Mouse (Mus musculus) frontal cortex, postnatal 25 days (tissue): ENCODE measurements around the gene Kiss1.

Experiments
- DNase-seq, 2 experiments: peaks; one replicate each; pipeline ENCODE4 v3.0.0; 2022; ENCODE audit warnings: low spot score in 2 of 2

Kiss1 gene

DNA sequence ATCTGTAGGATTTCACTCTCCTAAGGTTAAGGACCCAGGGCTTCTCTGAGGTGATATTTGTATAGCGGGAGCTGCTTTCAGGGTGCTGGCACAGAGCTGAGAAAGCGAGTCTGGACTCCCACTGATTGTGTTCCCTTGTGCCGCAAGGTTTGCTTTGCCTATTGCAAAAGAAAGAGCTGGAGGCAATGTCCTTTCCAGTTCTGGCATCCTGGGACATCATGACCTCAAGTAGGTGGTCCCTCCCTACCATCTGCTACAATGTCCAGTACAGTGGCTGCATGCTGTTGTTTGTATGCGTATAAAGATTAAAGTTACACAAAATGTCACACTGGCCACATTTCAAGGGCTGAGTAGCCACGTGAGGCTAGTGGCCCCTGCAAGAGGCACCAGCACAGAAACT is 40.4 kb downstream of the Kiss1 start:
- no peak for DNase-seq

DNA sequence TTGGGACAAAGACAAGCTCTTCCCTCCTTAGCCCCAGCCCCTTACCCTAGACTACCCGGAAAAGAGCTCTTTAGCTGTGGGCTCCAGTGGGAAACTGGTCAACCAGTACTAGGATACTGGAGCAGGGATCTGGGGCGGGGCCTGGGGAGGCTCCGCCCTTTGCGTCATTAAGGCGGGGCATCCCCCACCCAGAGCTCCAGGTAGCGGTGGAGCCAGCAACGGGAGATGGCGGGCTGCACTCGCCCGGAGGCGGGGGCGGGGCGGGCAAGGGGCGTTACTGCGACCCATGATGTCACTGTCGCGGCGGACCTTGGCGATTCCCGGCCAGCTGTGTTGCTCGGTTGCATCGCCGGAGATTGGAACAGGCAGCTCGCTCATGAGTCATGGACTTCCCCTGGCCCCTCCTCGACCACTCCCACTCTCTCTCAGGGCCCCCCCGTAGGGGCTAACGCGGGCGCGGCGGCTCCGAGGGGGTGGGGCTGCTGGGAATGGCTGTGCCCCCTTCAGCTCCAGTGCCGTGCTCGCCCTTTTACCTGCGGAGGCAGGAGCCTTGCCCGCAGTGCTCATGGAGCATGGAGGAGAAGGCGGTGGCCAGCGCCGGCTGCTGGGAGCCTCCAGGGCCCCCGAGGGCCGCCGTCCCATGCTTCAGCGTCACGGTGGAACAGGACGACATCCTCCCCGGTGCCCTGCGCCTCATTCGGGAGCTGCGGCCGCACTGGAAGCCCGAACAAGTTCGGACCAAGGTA is 41.8 kb downstream of the Kiss1 start, which contains the start of gene Etnk2:
Gene Etnk2 (plus strand): TSS at position 297 of the 746 bp plus-strand sequence.
- peak; percentile 28 to 58 for DNase-seq

DNA sequence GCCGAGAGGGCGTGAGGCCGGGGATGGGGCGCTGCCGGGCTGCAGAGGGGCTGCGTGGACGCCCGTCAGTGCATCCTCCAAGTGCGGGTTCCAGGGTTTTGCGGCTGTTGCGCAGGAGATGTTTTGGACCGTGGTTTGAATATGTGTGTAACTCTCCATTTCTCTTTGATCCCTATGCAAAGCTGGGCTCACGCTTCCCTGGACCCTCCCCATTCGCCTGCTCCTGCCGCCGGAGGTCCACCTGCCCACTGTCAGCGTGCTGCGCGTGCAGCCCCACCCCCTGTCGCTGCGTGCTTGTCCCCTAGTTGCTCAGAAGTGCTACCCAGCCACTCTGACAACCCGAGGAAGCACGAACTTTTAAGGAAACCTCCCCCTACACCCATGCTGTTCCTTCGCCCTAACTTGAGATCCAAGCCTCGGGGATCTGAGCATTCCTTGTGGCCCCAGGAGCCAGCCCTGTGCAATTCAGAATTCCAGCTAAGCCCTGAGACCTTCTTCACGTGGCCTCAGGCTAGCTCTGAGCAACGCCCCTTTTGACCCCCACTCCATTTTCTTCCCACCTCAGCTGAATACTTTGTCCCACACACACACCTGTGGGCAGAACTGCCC is 42.5 kb downstream of the Kiss1 start:
- no peak for DNase-seq

DNA sequence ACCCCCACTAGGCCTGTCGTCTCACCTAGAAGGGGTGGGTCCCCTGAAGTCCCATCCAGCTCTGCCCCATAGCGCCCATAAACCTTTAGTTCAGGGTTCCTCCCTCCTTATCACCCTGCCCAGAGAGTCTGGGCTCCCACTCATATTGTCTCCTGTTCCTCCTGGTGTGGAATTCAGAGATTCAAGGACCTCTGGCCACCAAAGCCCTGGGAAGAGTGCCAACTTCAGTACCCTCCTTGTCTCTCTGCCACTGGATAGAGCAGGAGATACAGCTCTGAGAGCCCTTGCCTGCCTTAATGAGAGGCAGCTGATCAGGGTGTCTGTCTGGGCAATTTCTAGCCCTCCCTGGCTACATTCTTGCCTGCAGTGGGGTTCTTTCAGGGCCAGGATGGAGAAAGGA is 43.2 kb downstream of the Kiss1 start:
- DNase-seq, result no peak

DNA sequence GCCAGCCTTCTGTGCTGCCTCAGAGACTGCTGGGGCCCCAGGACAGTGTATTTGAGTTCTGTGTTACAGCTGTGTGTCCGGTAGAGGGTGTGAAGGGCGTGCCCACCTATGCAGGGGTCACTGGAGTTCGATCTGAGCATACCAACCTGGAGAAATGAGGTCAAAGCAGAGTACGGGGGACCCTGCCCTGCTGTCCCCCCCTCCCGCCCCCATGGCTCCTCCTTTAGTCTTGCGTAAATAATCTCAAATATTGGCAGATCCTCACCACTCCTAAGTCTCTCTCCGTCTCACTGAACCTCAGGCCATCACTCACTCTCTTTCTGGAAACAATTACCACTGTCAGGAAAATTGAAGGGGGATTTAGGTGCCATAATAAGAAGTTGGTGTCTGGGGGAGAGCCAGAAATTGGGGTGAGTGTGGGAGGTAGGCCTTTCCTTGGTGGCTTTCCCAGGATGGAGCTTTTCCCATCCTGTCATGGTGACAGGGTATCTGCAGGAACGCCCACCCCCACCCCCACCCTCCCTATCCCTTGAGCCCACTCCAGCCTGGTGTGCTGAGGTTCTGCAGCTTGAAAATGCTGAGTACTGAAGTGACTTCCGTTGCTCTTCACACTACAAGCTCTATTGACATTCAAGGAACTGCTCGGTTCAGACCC is 45.4 kb downstream of the Kiss1 start:
- no peak for DNase-seq

DNA sequence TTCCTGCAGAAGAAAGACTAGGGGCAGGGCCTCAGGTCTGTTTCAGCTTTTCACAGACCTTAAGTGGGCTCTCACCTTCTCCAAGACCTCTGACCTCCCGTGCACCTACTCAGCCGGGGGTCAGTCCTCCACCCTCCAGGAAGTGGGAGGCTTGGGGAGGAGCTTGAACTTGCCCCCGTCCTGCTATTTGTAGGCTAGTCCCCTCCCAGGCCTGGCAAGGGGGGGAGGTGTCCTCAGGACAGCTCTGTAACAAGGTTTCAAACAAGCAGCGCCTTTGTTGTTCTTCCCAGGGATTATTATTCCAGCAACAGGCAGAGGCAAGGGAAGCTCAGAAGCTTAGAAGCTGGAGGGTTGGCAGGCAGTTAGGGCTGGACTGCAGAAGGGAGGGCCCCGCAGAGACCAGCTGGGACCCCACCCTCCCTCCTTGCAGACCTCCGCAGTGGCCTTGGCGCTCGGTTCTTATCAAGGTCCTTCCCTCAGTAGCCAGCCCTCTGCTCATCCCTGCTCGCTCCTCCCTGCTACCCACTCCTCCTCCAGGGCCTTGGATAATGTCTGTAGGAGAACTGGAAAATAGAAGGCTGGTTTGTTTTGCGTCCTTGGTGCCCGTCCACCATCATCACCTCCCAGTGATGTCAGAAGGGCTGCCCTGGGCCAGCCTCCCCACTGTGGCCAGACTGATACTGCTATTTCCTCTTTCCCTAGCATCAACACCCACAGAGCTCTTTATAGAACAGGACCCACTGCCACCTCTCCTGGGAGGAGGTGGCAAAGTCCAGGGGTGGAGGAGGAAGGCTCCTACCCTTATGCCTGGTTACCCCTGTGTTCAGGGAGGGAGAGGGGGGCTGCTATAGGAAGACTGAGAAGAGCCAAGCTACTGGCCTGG is 46.2 kb downstream of the Kiss1 start:
- no peak for DNase-seq

DNA sequence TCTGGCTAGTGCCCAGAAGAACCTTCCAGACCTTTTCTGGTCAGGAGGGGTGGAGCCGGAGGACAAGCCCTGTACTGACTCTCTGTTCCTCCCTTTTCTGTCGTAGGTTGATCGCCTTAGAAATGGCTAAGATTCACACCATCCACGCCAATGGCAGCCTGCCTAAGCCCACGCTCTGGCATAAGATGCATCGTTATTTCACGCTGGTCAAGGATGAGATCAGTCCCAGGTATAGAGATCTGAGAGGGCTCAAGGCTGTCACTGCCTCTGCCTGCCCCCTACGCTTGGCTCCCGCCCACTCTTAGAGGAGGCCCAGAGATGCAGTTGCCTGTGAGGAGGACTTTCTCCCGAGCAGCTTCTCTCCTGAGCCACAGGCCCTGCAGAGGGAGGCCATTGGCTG is 47.0 kb downstream of the Kiss1 start:
- peak in 1 of 2 experiments; percentile 44 for DNase-seq

DNA sequence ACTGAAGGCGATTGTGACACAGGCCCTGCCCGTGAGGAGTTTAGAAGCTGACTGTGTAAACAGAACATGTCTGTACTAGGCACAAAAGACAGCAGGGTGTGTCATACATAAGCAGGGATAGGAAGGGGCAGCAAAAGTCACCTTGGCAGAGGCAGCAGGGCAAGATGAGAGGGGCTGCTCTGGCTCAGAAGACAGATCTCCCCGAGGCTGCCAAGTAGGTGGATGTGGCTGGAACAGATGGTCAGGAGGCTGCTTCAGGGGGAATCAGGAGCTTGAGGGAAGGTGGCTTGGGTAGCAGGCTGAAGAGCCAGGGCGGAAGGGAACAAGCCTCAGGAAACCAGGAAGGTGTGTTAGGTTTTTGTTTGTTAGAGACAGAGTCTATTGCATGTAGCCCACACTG is 48.7 kb downstream of the Kiss1 start:
- DNase-seq, result no peak

DNA sequence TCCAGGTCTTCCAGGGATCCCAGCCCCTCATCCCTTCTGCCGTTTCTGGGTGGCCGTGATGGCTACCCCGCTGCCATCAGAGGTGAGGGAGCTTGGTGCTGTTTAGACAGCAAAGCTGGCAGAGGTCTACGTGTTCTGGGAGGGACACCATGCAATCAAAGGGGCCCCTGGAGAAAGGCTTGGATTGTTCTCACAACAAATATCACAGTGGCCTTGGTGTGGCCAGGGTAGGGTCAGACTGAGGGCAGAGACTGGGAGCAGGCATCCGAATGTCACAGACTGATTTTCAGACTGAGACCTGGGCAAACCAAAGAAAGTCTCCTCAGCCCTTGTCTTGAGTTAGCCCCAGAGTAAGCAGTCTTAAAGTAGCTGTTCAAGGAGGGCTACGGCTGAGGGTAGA is 49.8 kb downstream of the Kiss1 start:
- DNase-seq, result no peak

DNA sequence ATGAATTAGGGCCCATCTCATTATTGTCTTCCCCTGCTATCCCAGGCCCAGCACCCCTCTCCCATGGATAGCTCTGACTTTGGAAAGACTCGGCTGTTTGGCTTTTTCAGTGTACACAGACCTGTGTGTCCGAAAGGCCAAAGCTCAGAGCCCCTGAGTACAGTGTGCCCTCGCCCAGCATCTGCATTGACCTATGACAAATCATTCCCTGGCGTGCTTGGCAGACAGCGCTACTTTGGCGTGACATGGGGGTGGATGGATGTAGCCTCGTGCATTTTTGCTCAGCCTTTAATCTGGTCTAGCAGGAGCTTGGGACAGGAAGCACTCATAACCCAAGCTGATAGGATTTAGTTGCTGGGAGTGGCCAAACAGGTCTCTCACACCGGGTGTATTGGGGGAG is 50.4 kb downstream of the Kiss1 start:
- DNase-seq, result no peak

DNA sequence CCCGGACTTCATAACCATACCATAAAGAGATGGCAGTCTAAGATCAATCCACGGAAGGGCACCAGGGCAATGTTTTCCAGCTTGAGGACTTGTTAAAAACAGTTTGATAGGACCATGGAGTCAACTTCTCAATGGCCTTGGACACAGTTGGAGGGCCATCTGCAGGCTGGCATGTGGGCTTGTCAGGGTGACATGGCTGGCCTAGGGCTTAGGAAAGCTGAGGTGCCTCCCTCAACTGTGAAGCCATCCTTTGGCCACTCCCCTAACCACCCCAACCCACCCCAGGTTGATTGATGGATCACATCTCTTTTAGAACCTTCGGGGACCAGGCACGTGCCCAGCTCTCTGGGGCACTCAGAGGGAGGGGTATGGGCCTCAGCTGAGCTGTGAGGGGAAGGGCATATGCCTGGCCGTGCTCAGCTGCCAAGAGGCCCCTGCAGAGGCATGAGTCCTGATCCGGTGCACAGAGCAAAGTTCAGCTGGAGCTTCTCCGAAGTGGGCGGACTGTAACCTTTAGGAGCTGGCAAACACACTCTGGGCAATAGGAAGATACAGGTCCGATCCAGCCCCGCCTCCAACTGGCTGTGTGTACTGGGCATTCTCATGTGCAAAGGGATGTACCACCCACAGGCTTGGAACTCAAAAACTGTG is 54.1 kb downstream of the Kiss1 start:
- DNase-seq, result no peak

DNA sequence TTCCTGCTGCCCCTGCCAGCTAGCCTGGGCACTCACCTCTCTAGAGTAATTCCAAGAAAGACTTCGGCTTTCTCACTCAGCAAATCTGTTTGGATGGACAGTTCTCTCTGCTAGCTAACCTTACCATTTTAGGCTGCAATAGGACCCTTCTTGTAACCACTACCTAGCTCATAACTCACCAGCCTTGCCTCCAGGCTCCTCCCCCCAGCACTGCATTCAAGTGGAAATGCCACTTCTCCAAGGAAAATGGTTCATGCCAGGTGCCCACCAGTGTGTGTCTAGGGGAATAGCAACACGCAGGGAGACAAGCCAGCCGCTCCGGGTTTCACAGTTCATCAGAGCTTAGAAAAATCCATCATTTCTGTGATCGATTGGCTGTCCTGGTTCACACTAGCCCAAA is 55.9 kb downstream of the Kiss1 start:
- no peak for DNase-seq
